Comparison of ENCODE assay signal across 12 mouse cellular contexts in genomic region chr2:45055926-45056325, GRCm38 (mm10).
A peak's percentile ranks its signal among the peaks of the same experiment; 100 is the strongest.
DNase-seq lines count a peak whose midpoint lies in the region; ATAC-seq and TF ChIP-seq lines count a peak whose summit lies in the region.
"Had no signal": no experiment of that assay in that cellular context is flagged by ENCODE, and none has a peak within 500 bp of the region (broad histone marks: within the 10 kb centered on the region; RNA-seq: fewer than 3 reads in every experiment).

No protein-coding gene starts in this region.

- TF ChIP-seq EP300 in CH12.LX (IDR thresholded peaks at IDR 0.05; ENCODE audit: low read length): peak; percentile 80

- H3K4me1 ChIP-seq in CH12.LX (ENCODE audit: control insufficient read depth in 1 of 2, insufficient read depth in 2 of 2): peaks cover 39 to 95% of the 10 kb centered on the region in 2 experiments
- H3K4me1 ChIP-seq in liver, embryonic 13.5 days (replicated peaks): peaks cover 92% of the 10 kb centered on the region

- in situ Hi-C loops in CH12.LX (cut with MboI; ENCODE audit: low pct_ligation_motif_present, low pct_unique_long_range_greater_than_20kb, low sequenced_read_pairs): no loop called here

- peak overlapping the region; percentile 50; the same call in 1 of the 2 replicates for H3K9ac ChIP-seq in CH12.LX (ENCODE audit: insufficient read depth, low read depth)
- H3K9ac ChIP-seq in liver, embryonic 13.5 days: peak overlapping the region; percentile 68
- H3K9ac ChIP-seq: embryonic facial prominence, embryonic 13.5 days; neural tube, embryonic 13.5 days had no signal

- H3K27me3 ChIP-seq in CH12.LX (replicated peaks): no peaks in the 10 kb centered on the region
- no peaks in the 10 kb centered on the region for H3K27me3 ChIP-seq in liver, embryonic 13.5 days
- H3K27me3 ChIP-seq: embryonic facial prominence, embryonic 13.5 days; neural tube, embryonic 13.5 days had no signal

- no peak overlapping the region for H3K4me3 ChIP-seq in CH12.LX (replicated peaks in 1 of 3; ENCODE audit: low read depth in 2 of 3, low read length in 2 of 3, poor library complexity in 1 of 3)
- H3K4me3 ChIP-seq in liver, embryonic 13.5 days (replicated peaks): peak overlapping the region; percentile 16
- H3K4me3 ChIP-seq: embryonic facial prominence, embryonic 13.5 days; neural tube, embryonic 13.5 days had no signal

- H3K36me3 ChIP-seq in CH12.LX (replicated peaks in 1 of 2; ENCODE audit: control insufficient read depth in 1 of 2, insufficient read depth in 1 of 2, low read length in 1 of 2): peaks cover 8 to 33% of the 10 kb centered on the region in 2 experiments
- H3K36me3 ChIP-seq in liver, embryonic 13.5 days: peaks cover 6% of the 10 kb centered on the region; the same call in 1 of the 2 replicates
- H3K36me3 ChIP-seq: embryonic facial prominence, embryonic 13.5 days; neural tube, embryonic 13.5 days had no signal

- H3K79me2 ChIP-seq in CH12.LX (replicated peaks; ENCODE audit: control insufficient read depth, extremely low read depth, insufficient read depth, poor library complexity, severe bottlenecking): peaks cover 70% of the 10 kb centered on the region

- H3K27ac ChIP-seq in CH12.LX (ENCODE audit: insufficient read depth, low read depth): peak overlapping the region; percentile 61
- peak overlapping the region; percentile 95 for H3K27ac ChIP-seq in liver, embryonic 13.5 days
- H3K27ac ChIP-seq: embryonic facial prominence, embryonic 13.5 days; neural tube, embryonic 13.5 days had no signal

- TF ChIP-seq POLR2A in CH12.LX (IDR thresholded peaks at IDR 0.05; ENCODE audit: low read depth, low read length): no peak

- no peak; the same call in 1 of the 2 replicates for TF ChIP-seq RAD21 in CH12.LX (IDR thresholded peaks at IDR 0.05; ENCODE audit: low read depth, low read length)

- peak; percentile 83 for ATAC-seq in liver, embryonic 13.5 days (ENCODE audit: low read depth)

- TF ChIP-seq CTCF in CH12.LX (conservative IDR thresholded peaks at IDR 0.05 in 1 of 2, IDR thresholded peaks at IDR 0.05 in 1 of 2; ENCODE audit: low read depth in 2 of 2, low read length in 2 of 2): no peak

- peak overlapping the region; percentile 86 for H3K4me2 ChIP-seq in CH12.LX (ENCODE audit: insufficient read depth, low read depth, poor library complexity, severe bottlenecking)
- H3K4me2 ChIP-seq in liver, embryonic 13.5 days: peak overlapping the region; percentile 64
- H3K4me2 ChIP-seq: embryonic facial prominence, embryonic 13.5 days; neural tube, embryonic 13.5 days had no signal

- peak; percentile 11 for DNase-seq in kidney, adult 18-20 months
- no peak for DNase-seq in kidney, postnatal 36 days
- DNase-seq in CH12.LX (ENCODE audit: extremely low read depth): peak; percentile 71
- peak; percentile 82 for DNase-seq in c-Kit-negative CD71-positive TER-119-positive erythroid progenitor cells, embryonic 14.5 days (ENCODE audit: low read depth, low spot score)
- DNase-seq in liver, embryonic 13.5 days: peak; percentile 72
- no peak for DNase-seq in thymus, postnatal 0 days (ENCODE audit: low spot score)
- no peak for DNase-seq in frontal cortex, postnatal 10 days (ENCODE audit: low spot score in 2 of 2)
- DNase-seq: cerebellum, adult 9-11 months; lung, adult 2 months; midbrain, embryonic 14.5 days had no signal

- dilution Hi-C loops in CH12.LX (cut with MboI; ENCODE audit: extremely low pct_ligation_motif_present, extremely low pct_unique_long_range_greater_than_20kb, low sequenced_read_pairs): no loop called here

- H3K9me3 ChIP-seq in CH12.LX (replicated peaks; ENCODE audit: low read length): no peaks in the 10 kb centered on the region
- no peaks in the 10 kb centered on the region for H3K9me3 ChIP-seq in liver, embryonic 13.5 days (replicated peaks)
- H3K9me3 ChIP-seq: embryonic facial prominence, embryonic 13.5 days; neural tube, embryonic 13.5 days had no signal

- 30% methylated on average over 6 of the region's 6 CpGs for WGBS in liver, embryonic 13.5 days (ENCODE audit: insufficient replicate concordance)

TF ChIP-seq in CH12.LX, 34 proteins besides CTCF, POLR2A, EP300 and RAD21:
- TF ChIP-seq GABPA (IDR thresholded peaks at IDR 0.05; ENCODE audit: insufficient replicate concordance, low read depth, low read length): no peak
- TF ChIP-seq BHLHE40 (IDR thresholded peaks at IDR 0.05; ENCODE audit: low read depth, low read length): peak; percentile 53
- TF ChIP-seq JUND (conservative IDR thresholded peaks at IDR 0.05; ENCODE audit: low read depth, low read length): peak; percentile 68
- no peak for TF ChIP-seq UBTF (IDR thresholded peaks at IDR 0.05; ENCODE audit: low read depth, low read length)
- TF ChIP-seq ETS1 (conservative IDR thresholded peaks at IDR 0.05; ENCODE audit: low read depth, low read length): peak; percentile 43
- peak; percentile 52; the same call in 1 of the 2 replicates for TF ChIP-seq MEF2A (IDR thresholded peaks at IDR 0.05; ENCODE audit: borderline replicate concordance, low read depth, low read length)
- no peak for TF ChIP-seq KAT2A (IDR thresholded peaks at IDR 0.05; ENCODE audit: insufficient replicate concordance, low read length)
- TF ChIP-seq USF2 (conservative IDR thresholded peaks at IDR 0.05; ENCODE audit: low read depth, low read length): no peak
- peak; percentile 41 for TF ChIP-seq TCF12 (IDR thresholded peaks at IDR 0.05; ENCODE audit: low read depth, low read length)
- peak; percentile 43 for TF ChIP-seq JUN (IDR thresholded peaks at IDR 0.05; ENCODE audit: insufficient read depth, low read depth, low read length)
- no peak for TF ChIP-seq ZMIZ1 (IDR thresholded peaks at IDR 0.05; ENCODE audit: low read depth, low read length)
- peak; percentile 87; the same call in 1 of the 2 replicates for TF ChIP-seq CHD1 (IDR thresholded peaks at IDR 0.05; ENCODE audit: low read depth, low read length)
- TF ChIP-seq MAFK (IDR thresholded peaks at IDR 0.05; ENCODE audit: insufficient replicate concordance, low read length): no peak; the same call in 1 of the 2 replicates
- peak; percentile 73; the same call in 1 of the 2 replicates for TF ChIP-seq SIN3A (IDR thresholded peaks at IDR 0.05; ENCODE audit: low read length)
- no peak for TF ChIP-seq POLR2AphosphoS2 (IDR thresholded peaks at IDR 0.05; ENCODE audit: low read depth, low read length)
- no peak for TF ChIP-seq PAX5 (IDR thresholded peaks at IDR 0.05; ENCODE audit: low read length)
- no peak for TF ChIP-seq ZNF384 (IDR thresholded peaks at IDR 0.05; ENCODE audit: low read depth, low read length)
- 0 out of 2 replicates have a peak, but pooled peaks have one; percentile 58 for TF ChIP-seq MXI1 (IDR thresholded peaks at IDR 0.05; ENCODE audit: low read depth, low read length)
- 0 out of 2 replicates have a peak, but pooled peaks have one; percentile 11 for TF ChIP-seq ELF1 (IDR thresholded peaks at IDR 0.05; ENCODE audit: low read depth, low read length)
- TF ChIP-seq RCOR1 (conservative IDR thresholded peaks at IDR 0.05; ENCODE audit: low read depth, low read length): peak; percentile 79
- TF ChIP-seq E2F4 (IDR thresholded peaks at IDR 0.05; ENCODE audit: insufficient replicate concordance, low read depth, low read length): 0 out of 2 replicates have a peak, but pooled peaks have one; percentile 16
- TF ChIP-seq SMC3 (IDR thresholded peaks at IDR 0.05; ENCODE audit: low read depth, low read length): peak; percentile 13; the same call in 1 of the 2 replicates
- TF ChIP-seq MAZ (IDR thresholded peaks at IDR 0.05; ENCODE audit: low read depth, low read length): peak; percentile 57; the same call in 1 of the 2 replicates
- TF ChIP-seq MYC (IDR thresholded peaks at IDR 0.05; ENCODE audit: low read depth, low read length): no peak
- TF ChIP-seq TBP (conservative IDR thresholded peaks at IDR 0.05; ENCODE audit: low read depth, low read length): no peak
- peak; percentile 85 for TF ChIP-seq IRF4 (IDR thresholded peaks at IDR 0.05; ENCODE audit: low read depth, low read length)
- no peak for TF ChIP-seq ZKSCAN1 (IDR thresholded peaks at IDR 0.05; ENCODE audit: borderline replicate concordance, low read depth, low read length)

Comparison
In these comparisons a context has a peak if more than half of its experiments do, and no peak if none do; other contexts are left out.
1. DNase-seq: peak in kidney, adult 18-20 months (single experiment), CH12.LX (single experiment), c-Kit-negative CD71-positive TER-119-positive erythroid progenitor cells, embryonic 14.5 days (single experiment) and liver, embryonic 13.5 days (single experiment); none in kidney, postnatal 36 days (0 of 2), thymus, postnatal 0 days (single experiment) and frontal cortex, postnatal 10 days (0 of 2).